Comparison of ENCODE assay signal across 10 mouse cellular contexts in genomic region chr5:112575151-112575915, GRCm38 (mm10). TPM values are rescaled to one million over a fixed set of nuclear protein-coding genes. Genes with fewer than 3 reads are reported as not detected.
A peak's percentile ranks its signal among the peaks of the same experiment; 100 is the strongest.
DNase-seq lines count a peak whose midpoint lies in the region.
"Had no signal": no experiment of that assay in that cellular context is flagged by ENCODE, and none has a peak within 500 bp of the region (broad histone marks: within the 10 kb centered on the region; RNA-seq: fewer than 3 reads in every experiment).

No protein-coding gene starts in this region.

- H3K4me1 ChIP-seq in limb, embryonic 10.5 days = peaks cover 19% of the 10 kb centered on the region

- no peaks in the 10 kb centered on the region for H3K36me3 ChIP-seq in limb, embryonic 10.5 days

- no peak overlapping the region for H3K4me3 ChIP-seq in limb, embryonic 10.5 days
- H3K4me3 ChIP-seq: erythroblast, embryonic 14.5 days had no signal

- H3K27ac ChIP-seq in limb, embryonic 10.5 days = no peak overlapping the region

- 9% methylated on average over 12 of the region's 12 CpGs for WGBS in limb, embryonic 10.5 days

- H3K27me3 ChIP-seq in limb, embryonic 10.5 days (ENCODE audit: low read depth, poor library complexity, severe bottlenecking) = peaks cover 73% of the 10 kb centered on the region

- DNase-seq in kidney, postnatal 14 days = peak; percentile 14
- DNase-seq in kidney, adult 9 months = no peak
- peak; percentile 63 for DNase-seq in ZHBTc4 (ENCODE audit: low read depth, low spot score)
- DNase-seq in embryo, embryonic 10.5 days (ENCODE audit: low spot score) = peak; percentile 73
- peak; percentile 83 for DNase-seq in limb, embryonic 10.5 days (ENCODE audit: low spot score)
- DNase-seq in frontal cortex, postnatal 25 days (ENCODE audit: low spot score in 2 of 2) = no peak
- no peak for DNase-seq in urinary bladder, postnatal 25 days (ENCODE audit: low spot score)
- no peak for DNase-seq in heart, adult 9 months (ENCODE audit: low spot score in 2 of 2)

- no peaks in the 10 kb centered on the region for H3K9me3 ChIP-seq in limb, embryonic 10.5 days (replicated peaks)

RNA-seq across cellular contexts. Expression of gene Sez6l, which starts 1.7 kb away (rescaled TPM):
- polyA plus RNA-seq in limb, embryonic 10.5 days (2016; fragmentation: Nextera tagmentation; extraction: Ambion mirVana) = 0.09 and 0.16 TPM in 2 replicates
- polyA plus RNA-seq: erythroblast, embryonic 14.5 days; liver, adult 2 months had no signal

Comparison
In these comparisons a context has a peak if more than half of its experiments do, and no peak if none do; other contexts are left out.
1. DNase-seq: peak in kidney, postnatal 14 days (single experiment), ZHBTc4 (single experiment), embryo, embryonic 10.5 days (single experiment) and limb, embryonic 10.5 days (single experiment); none in kidney, adult 9 months (single experiment), frontal cortex, postnatal 25 days (0 of 2), urinary bladder, postnatal 25 days (single experiment) and heart, adult 9 months (0 of 2).